In genomic region chr4:83570569-83570968, GRCm38 (mm10) we compare ENCODE assay signal across 8 mouse cellular contexts. TPM values are rescaled to one million over a fixed set of nuclear protein-coding genes. Genes with fewer than 3 reads are reported as not detected.
DNase-seq lines count a peak whose midpoint lies in the region; ATAC-seq and TF ChIP-seq lines count a peak whose summit lies in the region.

No protein-coding gene starts in this region.

- H3K4me3 ChIP-seq in intestine, postnatal 0 days (ENCODE audit: low read depth, low read length), result no peak overlapping the region
- no peak overlapping the region for H3K4me3 ChIP-seq in intestine, embryonic 16.5 days (ENCODE audit: low read length)

- no peak overlapping the region for H3K27ac ChIP-seq in intestine, postnatal 0 days (ENCODE audit: low read depth, low read length)
- no peak overlapping the region for H3K27ac ChIP-seq in intestine, embryonic 16.5 days (ENCODE audit: low read length)

- no peak overlapping the region for H3K9ac ChIP-seq in intestine, postnatal 0 days (ENCODE audit: low read depth, low read length)
- no peak overlapping the region for H3K9ac ChIP-seq in intestine, embryonic 16.5 days (ENCODE audit: low read depth, low read length)

- TF ChIP-seq CTCF in intestine, postnatal 0 days (IDR thresholded peaks at IDR 0.05; ENCODE audit: low read depth), result peak; percentile 71

- no peak overlapping the region for H3K4me2 ChIP-seq in intestine, postnatal 0 days (replicated peaks; ENCODE audit: low read depth)
- no peak overlapping the region for H3K4me2 ChIP-seq in intestine, embryonic 16.5 days (ENCODE audit: low read depth, low read length)

- H3K9me3 ChIP-seq in intestine, postnatal 0 days (ENCODE audit: control insufficient read depth), result 0 out of 2 replicates have a peak, but pooled peaks cover 4% of the 10 kb centered on the region
- no peaks in the 10 kb centered on the region for H3K9me3 ChIP-seq in intestine, embryonic 16.5 days (ENCODE audit: control insufficient read depth, low read length)

- ATAC-seq in intestine, postnatal 0 days, result no peak
- ATAC-seq in intestine, embryonic 16.5 days, result no peak
- ATAC-seq in CD4-positive, CD25-positive, alpha-beta regulatory T cell, adult 4 months, result peak; percentile 83
- peak; percentile 62 for ATAC-seq in common myeloid progenitor, adult 5-6 weeks (replicated peaks; ENCODE audit: low read depth, poor library complexity, severe bottlenecking)
- peak; percentile 61 for ATAC-seq in megakaryocyte, adult 5-6 weeks (ENCODE audit: poor library complexity, severe bottlenecking)

- no peaks in the 10 kb centered on the region for H3K4me1 ChIP-seq in intestine, postnatal 0 days (replicated peaks; ENCODE audit: control insufficient read depth, insufficient read depth, low read length)
- 0 out of 2 replicates have a peak, but pooled peaks cover 4% of the 10 kb centered on the region for H3K4me1 ChIP-seq in intestine, embryonic 16.5 days (ENCODE audit: control insufficient read depth, insufficient read depth, low read length)

- WGBS in intestine, postnatal 0 days, result 61% methylated on average over 6 of the region's 6 CpGs
- 60% methylated on average over 6 of the region's 6 CpGs for WGBS in intestine, embryonic 16.5 days

- no peaks in the 10 kb centered on the region for H3K27me3 ChIP-seq in intestine, postnatal 0 days (replicated peaks; ENCODE audit: control insufficient read depth, insufficient read depth, low read length)
- H3K27me3 ChIP-seq in intestine, embryonic 16.5 days (replicated peaks; ENCODE audit: control insufficient read depth, insufficient read depth, low read length), result no peaks in the 10 kb centered on the region

- no peaks in the 10 kb centered on the region for H3K36me3 ChIP-seq in intestine, postnatal 0 days (ENCODE audit: control insufficient read depth, insufficient read depth)
- H3K36me3 ChIP-seq in intestine, embryonic 16.5 days (ENCODE audit: control insufficient read depth, insufficient read depth, low read length), result no peaks in the 10 kb centered on the region

- DNase-seq in thymus, postnatal 36 days, result no peak
- no peak for DNase-seq in ovary, postnatal 36 days (ENCODE audit: low spot score)
- no peak for DNase-seq in frontal cortex, postnatal 36 days (ENCODE audit: low spot score in 2 of 2)

RNA-seq across cellular contexts. Expression of gene Ccdc171, which starts 45.2 kb away (rescaled TPM):
- 0.69 and 1.2 TPM in 2 replicates for polyA plus RNA-seq in intestine, postnatal 0 days (2015; fragmentation: Nextera tagmentation; extraction: Ambion mirVana)
- 1.9 and 2.0 TPM in 2 replicates for polyA plus RNA-seq in intestine, embryonic 16.5 days (2015; fragmentation: Nextera tagmentation; extraction: Ambion mirVana)
- 10 to 100 TPM; 16.3 to 19.5 TPM for polyA plus RNA-seq in CD4-positive, CD25-positive, alpha-beta regulatory T cell, adult 4 months (2017; shearing (Covaris generic))
- 21.4 and 22.6 TPM in 2 replicates for total RNA-seq in common myeloid progenitor, adult 5-6 weeks (2017)
- total RNA-seq in megakaryocyte, adult 5-6 weeks (2015), result 2.8 and 4.9 TPM in 2 replicates
- total RNA-seq in megakaryocyte, adult 5-6 weeks (2017), result 4.8 and 7.1 TPM in 2 replicates

Comparison
In these comparisons a context has a peak if more than half of its experiments do, and no peak if none do; other contexts are left out.
1. ATAC-seq: peak in CD4-positive, CD25-positive, alpha-beta regulatory T cell, adult 4 months (single experiment), common myeloid progenitor, adult 5-6 weeks (single experiment) and megakaryocyte, adult 5-6 weeks (single experiment); none in intestine, postnatal 0 days (single experiment) and intestine, embryonic 16.5 days (single experiment).